Mouse (Mus musculus): Measurements from ENCODE around the gene Pih1d1. TPM values are rescaled to one million over a fixed set of nuclear protein-coding genes. Genes with fewer than 3 reads are reported as not detected.

Pih1d1 gene
- polyA plus RNA-seq, 1 experiment: 96.2 TPM

- no peak for TF ChIP-seq GATA1 (IDR thresholded peaks at IDR 0.05; ENCODE audit: low read length)
Measured at GRCm38 (mm10) chr7:45124224-45125143, 29.6 kb upstream of the Pih1d1 start, which contains the start of gene Rps11. Gene Rps11 (minus strand): TSS chr7:45124439.

DNA sequence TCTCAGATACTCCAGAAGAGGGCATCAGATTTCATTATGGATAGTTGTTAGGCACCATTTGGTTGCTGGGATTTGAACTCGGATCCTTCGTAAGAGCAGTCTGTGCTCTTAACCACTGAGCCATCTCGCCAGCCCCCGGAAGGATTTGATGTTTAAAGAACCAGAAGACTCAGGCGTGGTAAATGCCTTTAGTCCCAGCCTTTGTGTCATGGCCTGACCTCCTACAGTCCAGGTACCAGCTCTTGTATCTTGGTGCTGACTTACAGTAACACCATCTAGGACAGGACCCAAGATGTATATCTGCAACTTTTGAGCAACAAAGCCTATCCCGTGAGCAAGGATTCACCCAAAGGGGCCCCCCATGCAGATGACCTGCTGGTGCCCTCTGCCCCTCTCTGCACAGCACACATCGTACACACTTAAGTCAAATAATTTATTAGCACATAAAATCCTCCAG is 28.9 kb upstream of the Pih1d1 start:
- no peak for TF ChIP-seq GATA1 (IDR thresholded peaks at IDR 0.05; ENCODE audit: low read length)

DNA sequence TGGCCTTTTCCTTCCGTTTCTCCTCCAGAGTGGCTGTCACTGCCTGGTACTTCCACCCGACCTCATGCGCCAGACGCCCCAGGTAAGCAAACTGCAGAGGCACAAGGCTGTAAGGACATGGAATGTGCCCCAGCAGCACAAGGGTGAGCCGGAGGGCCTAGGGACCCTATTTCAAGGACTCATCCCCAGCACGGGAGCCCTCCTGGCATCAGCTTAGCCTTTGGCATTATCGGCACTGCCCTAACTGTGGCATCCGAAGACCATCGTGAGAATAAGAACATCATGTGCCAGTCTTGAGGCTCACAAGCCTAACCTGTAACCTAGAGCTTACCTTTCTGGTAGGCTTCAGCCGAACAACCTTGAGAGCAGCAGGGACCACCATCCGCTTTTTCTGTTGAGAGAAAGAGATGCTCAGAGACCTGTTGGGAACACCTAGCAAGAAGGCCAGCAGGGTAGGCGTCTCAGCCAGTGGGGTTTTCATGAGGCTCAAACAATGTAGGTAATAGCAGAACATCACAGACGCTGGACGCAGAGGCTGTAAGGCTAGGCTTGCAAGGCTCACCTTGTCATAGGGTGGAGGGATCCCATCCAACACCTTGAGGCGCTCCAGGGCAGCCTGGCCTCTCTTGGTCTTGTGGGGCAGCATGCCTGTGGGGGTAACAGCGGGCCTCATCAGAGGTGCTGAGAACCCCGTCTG is 27.8 kb upstream of the Pih1d1 start:
- TF ChIP-seq GATA1 (IDR thresholded peaks at IDR 0.05; ENCODE audit: low read length): no peak

DNA sequence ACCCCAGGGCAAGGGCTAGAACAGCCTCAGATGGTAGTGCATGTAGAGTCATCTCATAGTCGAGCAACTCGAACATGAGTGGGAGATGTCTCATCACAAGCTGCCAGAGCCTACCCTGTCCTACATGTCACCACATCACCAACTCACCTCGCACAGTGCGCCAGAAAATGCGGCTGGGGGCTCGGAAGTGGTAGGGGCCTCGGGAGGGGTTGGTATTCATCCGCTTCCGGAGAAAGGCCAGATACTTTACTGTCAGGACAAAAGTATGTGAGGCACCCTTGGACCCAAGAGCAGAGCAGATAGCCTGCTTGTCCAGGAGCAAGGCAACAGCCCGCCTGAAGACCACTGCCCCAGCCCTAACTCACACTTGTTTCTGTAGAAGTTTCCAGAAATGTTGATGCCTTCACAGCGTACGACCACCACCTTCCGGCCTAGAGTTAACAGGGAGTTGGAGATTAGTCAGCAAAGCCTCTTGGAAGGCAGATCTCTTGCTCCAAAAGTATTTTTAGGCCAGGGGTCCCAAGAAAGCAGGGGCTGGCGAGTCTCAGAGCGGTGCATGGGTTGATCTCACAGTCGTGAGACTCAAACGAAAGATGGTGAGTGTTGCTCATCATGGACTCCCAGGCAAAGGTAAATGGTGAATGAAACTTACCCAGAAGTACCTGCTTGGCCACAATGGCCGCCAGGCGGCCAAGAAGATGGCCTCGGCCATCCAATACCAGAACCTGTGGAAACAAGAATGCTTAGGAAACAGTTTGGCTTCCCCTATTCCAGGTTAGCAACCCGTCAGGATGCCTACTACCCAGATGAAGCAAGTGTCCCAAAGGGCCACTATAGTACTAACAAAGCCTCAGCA is 27.0 kb upstream of the Pih1d1 start:
- TF ChIP-seq GATA1 (IDR thresholded peaks at IDR 0.05; ENCODE audit: low read length): no peak

GRCm38 (mm10) chr7:45127700-45128224 is 26.3 kb upstream of the Pih1d1 start:
- TF ChIP-seq GATA1 (IDR thresholded peaks at IDR 0.05; ENCODE audit: low read length): no peak

DNA sequence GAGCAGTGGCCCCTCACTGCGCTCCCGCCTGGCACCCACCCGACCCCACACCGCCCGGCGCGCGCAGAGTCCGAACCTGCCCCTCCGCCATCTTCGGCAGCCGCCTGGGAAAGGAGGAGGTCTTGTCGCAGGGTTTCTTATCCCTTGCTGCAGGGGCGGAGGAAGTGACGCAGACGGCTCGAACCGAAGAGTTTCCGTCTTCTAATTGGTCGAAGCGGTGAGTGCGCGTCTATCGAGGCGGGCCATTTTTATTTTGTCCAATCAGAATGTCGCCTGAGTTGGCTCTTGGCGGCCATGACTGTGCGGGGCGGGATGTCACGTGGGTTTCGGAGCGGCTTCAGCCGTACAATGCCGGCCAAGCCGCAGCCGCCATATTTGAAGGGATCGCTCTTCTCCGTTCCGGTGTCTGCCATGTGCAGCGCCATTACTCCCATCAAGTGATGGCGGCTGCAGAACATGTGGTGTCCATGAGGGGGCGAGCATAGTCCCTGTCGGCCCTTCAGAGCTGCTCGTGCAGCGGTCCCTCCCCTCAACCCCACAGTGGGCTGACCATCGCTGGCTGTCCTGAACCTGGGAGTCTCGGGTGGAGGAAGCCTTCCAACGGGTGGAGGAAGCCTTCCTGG is 25.4 kb upstream of the Pih1d1 start, which contains the start of gene Rpl13a:
Rpl13a (minus strand) TSS at position 138 of the 623 bp plus-strand sequence.
- no peak for TF ChIP-seq GATA1 (IDR thresholded peaks at IDR 0.05; ENCODE audit: low read length)

GRCm38 (mm10) chr7:45129318-45129717 is 24.8 kb upstream of the Pih1d1 start:
- no peak for TF ChIP-seq GATA1 (IDR thresholded peaks at IDR 0.05; ENCODE audit: low read length)

DNA sequence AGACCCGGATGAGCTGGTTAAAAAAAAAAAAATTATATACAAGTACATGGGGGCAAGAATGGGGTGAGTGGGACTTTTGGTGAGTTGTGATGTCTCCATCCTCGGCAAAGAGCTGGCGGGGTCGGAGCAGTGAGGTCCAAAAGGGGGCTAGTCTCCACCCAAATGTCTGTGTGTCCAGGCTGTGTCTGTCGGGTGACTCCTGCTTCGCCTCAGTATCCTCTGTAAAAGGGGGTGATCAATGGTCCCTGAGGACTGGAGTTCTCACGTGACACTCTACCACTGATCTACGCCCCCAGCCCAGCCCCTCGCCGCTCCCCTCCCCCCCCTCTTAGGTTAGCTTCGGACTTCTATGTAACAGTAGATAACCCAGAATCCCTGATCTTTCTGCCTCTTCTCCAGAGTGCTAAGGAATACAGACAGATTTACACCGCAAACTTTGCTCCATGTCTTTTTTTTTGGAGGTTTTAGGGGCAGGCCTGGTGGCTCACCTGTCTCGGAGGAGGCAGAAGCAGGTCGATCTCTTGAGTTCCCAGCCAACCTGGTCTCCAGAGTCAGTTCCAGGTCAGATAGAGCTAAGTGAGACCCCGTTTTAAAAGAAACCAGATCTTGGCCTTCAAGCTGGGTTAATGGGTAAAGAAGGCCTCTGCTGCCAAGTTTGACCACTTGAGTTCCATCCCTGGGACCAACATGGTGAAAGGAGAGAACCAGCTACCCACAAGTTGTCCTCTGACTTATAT is 24.2 kb upstream of the Pih1d1 start:
- TF ChIP-seq GATA1 (IDR thresholded peaks at IDR 0.05; ENCODE audit: low read length): no peak

DNA sequence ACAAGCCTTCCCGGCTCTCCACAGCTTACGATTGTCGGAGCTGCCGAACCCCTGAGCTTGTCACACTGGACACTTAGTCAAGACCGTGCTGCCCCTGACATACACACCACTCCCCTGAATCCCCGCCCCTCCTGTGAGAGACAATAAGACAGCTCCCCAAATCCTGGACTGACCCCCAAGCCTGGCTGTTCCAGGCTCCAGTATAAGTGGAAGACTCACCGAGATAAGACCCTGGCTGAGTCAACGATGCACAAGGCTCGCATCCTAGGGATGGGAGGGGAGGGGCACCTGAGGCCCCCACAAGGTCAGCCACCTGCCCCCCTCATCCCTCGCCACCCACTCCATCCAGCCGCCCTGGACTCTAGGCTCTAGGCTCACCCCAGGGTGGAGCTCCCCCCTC is 22.3 kb upstream of the Pih1d1 start:
- no peak for TF ChIP-seq GATA1 (IDR thresholded peaks at IDR 0.05; ENCODE audit: low read length)

DNA sequence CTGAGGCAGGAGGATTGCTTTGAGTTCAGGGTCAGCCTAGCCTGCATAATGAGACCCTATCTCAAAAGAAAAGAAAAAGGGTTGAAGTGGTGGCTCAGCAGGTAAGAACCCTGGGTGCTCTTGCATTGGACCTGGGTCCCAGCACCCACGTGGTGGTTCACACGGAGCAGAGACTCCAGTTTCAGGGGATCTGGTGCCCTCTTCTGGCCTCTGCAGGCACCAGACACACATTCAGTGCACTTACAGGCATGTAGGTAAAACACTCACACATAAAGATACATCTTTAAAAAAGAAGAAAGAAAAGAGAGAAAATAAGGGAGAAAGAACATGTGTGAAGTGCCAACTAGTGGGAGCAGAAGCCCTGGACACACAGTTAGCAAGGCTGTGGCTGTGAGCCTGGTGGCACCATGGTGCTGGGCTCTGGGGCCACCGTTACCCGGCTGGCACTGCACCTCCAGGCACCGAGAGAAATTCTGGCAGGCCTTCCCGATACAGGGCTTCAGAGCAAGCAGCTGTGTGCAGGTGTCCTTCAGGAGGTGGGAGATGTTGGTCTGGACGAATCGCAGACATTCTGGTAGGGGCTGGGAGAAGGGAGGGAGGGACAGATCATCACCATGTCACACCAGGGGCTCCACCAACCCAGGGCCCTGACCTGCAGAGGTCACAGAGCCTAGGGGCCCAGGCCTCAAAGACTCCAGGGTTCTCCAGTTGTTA is 20.5 kb upstream of the Pih1d1 start:
- no peak for TF ChIP-seq GATA1 (IDR thresholded peaks at IDR 0.05; ENCODE audit: low read length)

GRCm38 (mm10) chr7:45134544-45135026 is 19.5 kb upstream of the Pih1d1 start:
- no peak for TF ChIP-seq GATA1 (IDR thresholded peaks at IDR 0.05; ENCODE audit: low read length)

- peak; percentile 81 for TF ChIP-seq GATA1 (IDR thresholded peaks at IDR 0.05; ENCODE audit: low read length)
Measured at GRCm38 (mm10) chr7:45135370-45135769, 18.7 kb upstream of the Pih1d1 start.

GRCm38 (mm10) chr7:45135993-45136567 is 18.0 kb upstream of the Pih1d1 start, which contains the start of the genes Gm45713 and Flt3l:
Gene Gm45713 (minus strand): TSS chr7:45136231.
Gene Flt3l (minus strand): TSS chr7:45136432.
- no peak for TF ChIP-seq GATA1 (IDR thresholded peaks at IDR 0.05; ENCODE audit: low read length)

All from G1E-ER4 (cell line).